Mouse (Mus musculus): ENCODE measurements at regions not wholly inside any gene's neighbourhood (a gene's known extent, or its start where the extent isn't known, plus 50 kb on each side); places are given as distances from the start of the nearest gene placed in this dataset.

- DNase-seq (ENCODE audit: low spot score in 2 of 2) = no peak
Measured at GRCm38 (mm10) chr4:89401696-89402095, 90.9 kb upstream of the Cdkn2b start.

- no peak for DNase-seq (ENCODE audit: low spot score in 2 of 2)
Measured at GRCm38 (mm10) chr4:89400342-89400741, 89.5 kb upstream of the Cdkn2b start.

- no peak for DNase-seq (ENCODE audit: low spot score in 2 of 2)
Measured at GRCm38 (mm10) chr4:89399277-89399676, 88.4 kb upstream of the Cdkn2b start.

GRCm38 (mm10) chr4:89396020-89396419 lies 85.2 kb upstream of the Cdkn2b start:
- DNase-seq (ENCODE audit: low spot score in 2 of 2) = no peak

GRCm38 (mm10) chr4:89395336-89395735 lies 84.5 kb upstream of the Cdkn2b start:
- DNase-seq (ENCODE audit: low spot score in 2 of 2) = no peak

- DNase-seq (ENCODE audit: low spot score in 2 of 2) = no peak
Measured at GRCm38 (mm10) chr4:89393251-89393711, 82.4 kb upstream of the Cdkn2b start.

GRCm38 (mm10) chr4:89392791-89393190 lies 82.0 kb upstream of the Cdkn2b start:
- no peak for DNase-seq (ENCODE audit: low spot score in 2 of 2)

GRCm38 (mm10) chr4:89391463-89392308 lies 80.8 kb upstream of the Cdkn2b start:
- no peak for DNase-seq (ENCODE audit: low spot score in 2 of 2)

GRCm38 (mm10) chr4:89383548-89383947 lies 72.7 kb upstream of the Cdkn2b start:
- no peak for DNase-seq (ENCODE audit: low spot score in 2 of 2)

GRCm38 (mm10) chr4:89382434-89382976 lies 71.7 kb upstream of the Cdkn2b start:
- DNase-seq (ENCODE audit: low spot score in 2 of 2) = no peak

GRCm38 (mm10) chr4:89381763-89382162 lies 70.9 kb upstream of the Cdkn2b start:
- no peak for DNase-seq (ENCODE audit: low spot score in 2 of 2)

- DNase-seq (ENCODE audit: low spot score in 2 of 2) = no peak
Measured at GRCm38 (mm10) chr4:89381077-89381476, 70.2 kb upstream of the Cdkn2b start.

GRCm38 (mm10) chr4:89380330-89380945 lies 69.6 kb upstream of the Cdkn2b start:
- no peak for DNase-seq (ENCODE audit: low spot score in 2 of 2)

GRCm38 (mm10) chr4:89379622-89380329 lies 68.9 kb upstream of the Cdkn2b start:
- DNase-seq (ENCODE audit: low spot score in 2 of 2) = no peak

- DNase-seq (ENCODE audit: low spot score in 2 of 2) = no peak
Measured at GRCm38 (mm10) chr4:89372631-89373030, 61.8 kb upstream of the Cdkn2b start.

GRCm38 (mm10) chr4:89368850-89369524 lies 58.1 kb upstream of the Cdkn2b start:
- DNase-seq (ENCODE audit: low spot score in 2 of 2) = peak; percentile 28 to 31

- DNase-seq (ENCODE audit: low spot score in 2 of 2) = no peak
Measured at GRCm38 (mm10) chr4:89366581-89367141, 55.8 kb upstream of the Cdkn2b start.

- no peak for DNase-seq (ENCODE audit: low spot score in 2 of 2)
Measured at GRCm38 (mm10) chr4:89365875-89366274, 55.0 kb upstream of the Cdkn2b start.

- no peak for DNase-seq (ENCODE audit: low spot score in 2 of 2)
Measured at GRCm38 (mm10) chr4:89363150-89363683, 52.4 kb upstream of the Cdkn2b start.

- no peak for DNase-seq (ENCODE audit: low spot score in 2 of 2)
Measured at GRCm38 (mm10) chr4:89362650-89363049, 51.8 kb upstream of the Cdkn2b start.

Data from layer of hippocampus, postnatal 10 days (tissue).